Mouse (Mus musculus): ENCODE results near the gene Tdg.

- TF ChIP-seq CTCF (IDR thresholded peaks at IDR 0.05; ENCODE audit: borderline replicate concordance, insufficient read depth, low read depth, low read length) (no peak), POLR2A (IDR thresholded peaks at IDR 0.05; ENCODE audit: borderline replicate concordance, insufficient read depth, low read length) (no peak)
These were observed 7.4 kb upstream of the Tdg start for GRCm38 (mm10) chr10:82622235-82622634.

Data from cerebellum, adult 2 months (tissue).